Mouse (Mus musculus) limb, embryonic 13.5 days (tissue): ENCODE measurements around the gene Sall1. TPM values are rescaled to one million over a fixed set of nuclear protein-coding genes. Genes with fewer than 3 reads are reported as not detected.

ENCODE experiments used
- ATAC-seq: fragments of 200-750 bp; cut with Nextera tagmentation; 2 replicates; pipeline ENCODE4 v1.8.0; 2017; ENCODE audit warnings: low read depth, moderate number of reproducible peaks, moderate TSS enrichment; ENCODE audit not compliant: low FRiP score
- H3K27ac ChIP-seq: fragments of 300-500 bp; sonication (generic); 2 replicates; pipeline ENCODE4 v1.5.1; 2015; ENCODE audit warnings: inconsistent platforms, mild to moderate bottlenecking, moderate library complexity
- H3K27me3 ChIP-seq: fragments of 300-500 bp; sonication (generic); 2 replicates; pipeline ENCODE4 v1.6.1; 2015; ENCODE audit warnings: mild to moderate bottlenecking, inconsistent platforms
- H3K36me3 ChIP-seq: fragments of 300-500 bp; sonication (generic); 2 replicates; pipeline ENCODE4 v1.6.1; 2015; ENCODE audit warnings: inconsistent platforms, mild to moderate bottlenecking, moderate library complexity
- H3K4me1 ChIP-seq: fragments of 300-500 bp; sonication (generic); 2 replicates; pipeline ENCODE4 v1.6.1; 2015; ENCODE audit warnings: inconsistent platforms
- H3K4me2 ChIP-seq: fragments of 300-500 bp; sonication (generic); replicated peaks from 2 replicates; pipeline ENCODE4 v1.6.1; 2015; ENCODE audit warnings: inconsistent platforms, mild to moderate bottlenecking, moderate library complexity
- H3K4me3 ChIP-seq: fragments of 300-500 bp; sonication (generic); 2 replicates; pipeline ENCODE4 v1.5.1; 2015; ENCODE audit warnings: moderate library complexity, mild to moderate bottlenecking, inconsistent platforms
- H3K9ac ChIP-seq: fragments of 300-500 bp; sonication (generic); 2 replicates; pipeline ENCODE4 v1.6.1; 2015; ENCODE audit warnings: mild to moderate bottlenecking, inconsistent platforms
- H3K9me3 ChIP-seq: fragments of 300-500 bp; sonication (generic); 2 replicates; pipeline ENCODE4 v1.6.1; 2016; ENCODE audit warnings: inconsistent platforms
- WGBS: fragments of 180-500 bp; shearing (Covaris S2); methylation state at CpG from one replicate; pipeline ENCODE4 v1.1.7; 2015; 5-methylcytosine and 5-hydroxymethylcytosine counted together
- polyA plus RNA-seq: library from polyadenylated mRNA; unstranded; fragments of >200 nt; fragmentation: Nextera tagmentation; extraction: Ambion mirVana; gene quantifications from 2 replicates; pipeline ENCODE4 v1.2.1, GENCODE M21; 2015

The Sall1 gene
- polyA plus RNA-seq, 1 experiment from 2014 or later: 13.2 TPM

- ATAC-seq: no peak
- Histone ChIP-seq H3K4me1 (peaks cover 35% of the 10 kb centered on the region), H3K9me3 (no peaks in the 10 kb centered on the region), H3K36me3 (peaks cover 50% of the 10 kb centered on the region), H3K4me2 (no peak overlapping the region), H3K4me3 (no peak overlapping the region), H3K9ac (no peak overlapping the region), H3K27ac (no peak overlapping the region), H3K27me3 (peaks cover 44% of the 10 kb centered on the region)
- 72% methylated on average over 13 of the region's 13 CpGs for WGBS
These were observed 11.6 kb downstream of the Sall1 start for GRCm38 (mm10) chr8:89032412-89032811.

GRCm38 (mm10) chr8:89028156-89028555 is 15.8 kb downstream of the Sall1 start:
- Histone ChIP-seq H3K9me3 (no peaks in the 10 kb centered on the region), H3K4me2 (no peak overlapping the region), H3K4me1 (peaks cover 30% of the 10 kb centered on the region), H3K36me3 (peaks cover 50% of the 10 kb centered on the region), H3K9ac (no peak overlapping the region), H3K27ac (no peak overlapping the region), H3K27me3 (peaks cover 52% of the 10 kb centered on the region), H3K4me3 (no peak overlapping the region)
- WGBS: 55% methylated on average over 12 of the region's 12 CpGs
- no peak for ATAC-seq

- Histone ChIP-seq H3K27ac (no peak overlapping the region), H3K27me3 (peaks cover 47% of the 10 kb centered on the region), H3K9me3 (no peaks in the 10 kb centered on the region), H3K9ac (peak overlapping the region; percentile 25; the same call in 1 of the 2 replicates), H3K36me3 (peaks cover 30% of the 10 kb centered on the region), H3K4me3 (peak overlapping the region; percentile 35), H3K4me1 (peaks cover 32% of the 10 kb centered on the region), H3K4me2 (peak overlapping the region; percentile 69)
- WGBS: 15% methylated on average over 12 of the region's 13 CpGs
- peak; percentile 30 for ATAC-seq
These were observed 17.8 kb downstream of the Sall1 start for GRCm38 (mm10) chr8:89026139-89026520.

- Histone ChIP-seq H3K9me3 (no peaks in the 10 kb centered on the region), H3K9ac (peak overlapping the region; percentile 25), H3K27me3 (peaks cover 45% of the 10 kb centered on the region), H3K27ac (no peak overlapping the region; the same call in 1 of the 2 replicates), H3K4me1 (peaks cover 35% of the 10 kb centered on the region), H3K36me3 (peaks cover 24% of the 10 kb centered on the region), H3K4me2 (peak overlapping the region; percentile 69), H3K4me3 (peak overlapping the region; percentile 35)
- peak; percentile 57 for ATAC-seq
- WGBS: 8% methylated on average over 53 of the region's 55 CpGs
These were observed 18.5 kb downstream of the Sall1 start for GRCm38 (mm10) chr8:89025281-89026138.

GRCm38 (mm10) chr8:89024796-89025195 is 19.2 kb downstream of the Sall1 start:
- 32% methylated on average over 6 of the region's 6 CpGs for WGBS
- Histone ChIP-seq H3K36me3 (peaks cover 17% of the 10 kb centered on the region), H3K4me1 (peaks cover 35% of the 10 kb centered on the region), H3K9ac (no peak overlapping the region), H3K4me3 (no peak overlapping the region), H3K27ac (no peak overlapping the region), H3K27me3 (peaks cover 47% of the 10 kb centered on the region), H3K4me2 (no peak overlapping the region), H3K9me3 (no peaks in the 10 kb centered on the region)
- ATAC-seq: no peak

- Histone ChIP-seq H3K27ac (no peak overlapping the region), H3K9me3 (no peaks in the 10 kb centered on the region), H3K4me2 (no peak overlapping the region), H3K9ac (no peak overlapping the region), H3K27me3 (peaks cover 40% of the 10 kb centered on the region), H3K36me3 (no peaks in the 10 kb centered on the region), H3K4me3 (no peak overlapping the region), H3K4me1 (peaks cover 19% of the 10 kb centered on the region)
- no peak for ATAC-seq
- 6% methylated on average over 5 of the region's 5 CpGs for WGBS
These were observed 22.8 kb downstream of the Sall1 start for GRCm38 (mm10) chr8:89021139-89021538.

- no peak for ATAC-seq
- peaks cover 6% of the 10 kb centered on the region for H3K4me1 ChIP-seq
- no peak overlapping the region for H3K4me3 ChIP-seq
- H3K4me2 ChIP-seq: no peak overlapping the region
- peaks cover 15% of the 10 kb centered on the region for H3K27me3 ChIP-seq
- no peaks in the 10 kb centered on the region for H3K9me3 ChIP-seq
- H3K27ac ChIP-seq: no peak overlapping the region
- no peak overlapping the region for H3K9ac ChIP-seq
- no peaks in the 10 kb centered on the region for H3K36me3 ChIP-seq
- WGBS: 73% methylated on average over 4 of the region's 4 CpGs
These were observed 26.1 kb downstream of the Sall1 start for GRCm38 (mm10) chr8:89017891-89018290.

GRCm38 (mm10) chr8:89016465-89017070 is 27.4 kb downstream of the Sall1 start:
- 80% methylated on average over 7 of the region's 7 CpGs for WGBS
- no peak for ATAC-seq
- H3K9ac ChIP-seq: no peak overlapping the region
- peaks cover 12% of the 10 kb centered on the region; the same call in 1 of the 2 replicates for H3K27me3 ChIP-seq
- peaks cover 9% of the 10 kb centered on the region for H3K4me1 ChIP-seq
- no peak overlapping the region for H3K4me2 ChIP-seq
- no peaks in the 10 kb centered on the region for H3K36me3 ChIP-seq
- no peak overlapping the region for H3K4me3 ChIP-seq
- H3K9me3 ChIP-seq: no peaks in the 10 kb centered on the region
- H3K27ac ChIP-seq: no peak overlapping the region

- 68% methylated on average over 6 of the region's 6 CpGs for WGBS
- no peak overlapping the region for H3K27ac ChIP-seq
- no peak overlapping the region for H3K9ac ChIP-seq
- H3K4me2 ChIP-seq: no peak overlapping the region
- H3K4me3 ChIP-seq: no peak overlapping the region
- peaks cover 3% of the 10 kb centered on the region; the same call in 1 of the 2 replicates for H3K4me1 ChIP-seq
- ATAC-seq: no peak
- H3K27me3 ChIP-seq: peaks cover 15% of the 10 kb centered on the region; the same call in 1 of the 2 replicates
- no peaks in the 10 kb centered on the region for H3K9me3 ChIP-seq
- no peaks in the 10 kb centered on the region for H3K36me3 ChIP-seq
These were observed 28.4 kb downstream of the Sall1 start for GRCm38 (mm10) chr8:89015539-89015938.

- WGBS: 89% methylated on average over 6 of the region's 6 CpGs
These were observed 31.0 kb downstream of the Sall1 start for GRCm38 (mm10) chr8:89012853-89013534.

GRCm38 (mm10) chr8:89012024-89012712 is 31.8 kb downstream of the Sall1 start:
- Histone ChIP-seq H3K36me3 (no peaks in the 10 kb centered on the region), H3K4me1 (peaks cover 3% of the 10 kb centered on the region; the same call in 1 of the 2 replicates), H3K27ac (no peak overlapping the region), H3K4me3 (no peak overlapping the region), H3K9ac (no peak overlapping the region), H3K4me2 (no peak overlapping the region), H3K9me3 (no peaks in the 10 kb centered on the region), H3K27me3 (peaks cover 27% of the 10 kb centered on the region)
- no peak for ATAC-seq
- WGBS: 28% methylated on average over 12 of the region's 12 CpGs

More at GRCm38 (mm10) chr8:89012853-89013534, 31.0 kb downstream of the Sall1 start:
- Histone ChIP-seq H3K4me1 (peaks cover 3% of the 10 kb centered on the region; the same call in 1 of the 2 replicates), H3K27ac (no peak overlapping the region), H3K9me3 (no peaks in the 10 kb centered on the region), H3K9ac (no peak overlapping the region), H3K4me2 (no peak overlapping the region), H3K4me3 (no peak overlapping the region), H3K36me3 (no peaks in the 10 kb centered on the region), H3K27me3 (peaks cover 18% of the 10 kb centered on the region)
- ATAC-seq: no peak
